Mouse (Mus musculus): Measurements from ENCODE around the gene Ddit4. TPM values are rescaled to one million over a fixed set of nuclear protein-coding genes. Genes with fewer than 3 reads are reported as not detected.
"Not testable (repeated sequence)": the region's sequence is repeated elsewhere in the genome, so short reads cannot be mapped to it uniquely, and the experiment has no call there.

The Ddit4 gene
- 47.6 and 51.6 TPM in 2 replicates for polyA plus RNA-seq (2016; fragmentation: Nextera tagmentation; extraction: Ambion mirVana)

GRCm38 (mm10) chr10:59951211-59952151 lies at the start of gene Ddit4:
Gene Ddit4, minus strand, starts transcription at chr10:59951834.
- Histone ChIP-seq H3K4me3 (peak within 1 kb of the TSS; percentile 83), H3K9me3 (no peaks in the 10 kb centered on the region), H3K36me3 (no peaks in the 10 kb centered on the region), H3K4me1 (peaks cover 39% of the 10 kb centered on the region), H3K4me2 (replicated peaks) (peak within 1 kb of the TSS; percentile 84), H3K9ac (replicated peaks) (peak within 1 kb of the TSS; percentile 92), H3K27ac (replicated peaks) (peak within 1 kb of the TSS; percentile 96), H3K27me3 (no peaks in the 10 kb centered on the region)
- ATAC-seq (ENCODE audit: low FRiP score, low read depth), result peak; percentile 97
- under 1% methylated on average over 75 of the region's 76 CpGs for WGBS

- H3K9me3 ChIP-seq, result no peaks in the 10 kb centered on the region
- H3K4me3 ChIP-seq, result no peak overlapping the region
- no peak overlapping the region for H3K27ac ChIP-seq (replicated peaks)
- no peaks in the 10 kb centered on the region for H3K27me3 ChIP-seq
- no peak for ATAC-seq (ENCODE audit: low FRiP score, low read depth)
- H3K4me1 ChIP-seq, result peaks cover 21% of the 10 kb centered on the region
- no peak overlapping the region for H3K4me2 ChIP-seq (replicated peaks)
- WGBS, result 96% methylated on average over 3 of the region's 3 CpGs
- peaks cover 33% of the 10 kb centered on the region for H3K36me3 ChIP-seq
- no peak overlapping the region for H3K9ac ChIP-seq (replicated peaks)
Observed at GRCm38 (mm10) chr10:59999057-59999456, 47.4 kb upstream of the Ddit4 start.

- H3K27me3 ChIP-seq, result no peaks in the 10 kb centered on the region
- no peak overlapping the region for H3K4me2 ChIP-seq (replicated peaks)
- no peak overlapping the region for H3K9ac ChIP-seq (replicated peaks)
- peaks cover 14% of the 10 kb centered on the region for H3K4me1 ChIP-seq
- H3K27ac ChIP-seq (replicated peaks), result no peak overlapping the region
- ATAC-seq (ENCODE audit: low FRiP score, low read depth), result no peak
- H3K4me3 ChIP-seq, result no peak overlapping the region
- WGBS, result 17% methylated on average over 7 of the region's 7 CpGs
- peaks cover 39% of the 10 kb centered on the region for H3K36me3 ChIP-seq
- no peaks in the 10 kb centered on the region for H3K9me3 ChIP-seq
Observed at GRCm38 (mm10) chr10:59997591-59997990, 46.0 kb upstream of the Ddit4 start.

- Histone ChIP-seq H3K36me3 (peaks cover 53% of the 10 kb centered on the region), H3K27ac (replicated peaks) (no peak overlapping the region), H3K4me1 (peaks cover under 1% of the 10 kb centered on the region; the same call in 1 of the 2 replicates), H3K4me2 (replicated peaks) (no peak overlapping the region), H3K9ac (replicated peaks) (no peak overlapping the region), H3K27me3 (no peaks in the 10 kb centered on the region), H3K9me3 (no peaks in the 10 kb centered on the region), H3K4me3 (no peak overlapping the region)
- 92% methylated on average over 6 of the region's 6 CpGs for WGBS
- no peak for ATAC-seq (ENCODE audit: low FRiP score, low read depth)
Observed at GRCm38 (mm10) chr10:59995889-59996288, 44.3 kb upstream of the Ddit4 start.

- H3K4me3 ChIP-seq; H3K27ac ChIP-seq (replicated peaks); H3K9me3 ChIP-seq; ATAC-seq (ENCODE audit: low FRiP score, low read depth); H3K27me3 ChIP-seq; H3K4me1 ChIP-seq; H3K4me2 ChIP-seq (replicated peaks); H3K9ac ChIP-seq (replicated peaks): not testable (repeated sequence)
- H3K36me3 ChIP-seq, result peaks cover 64% of the 10 kb centered on the region
- 81% methylated on average over 3 of the region's 3 CpGs for WGBS
Observed at GRCm38 (mm10) chr10:59993813-59994212, 42.2 kb upstream of the Ddit4 start.

GRCm38 (mm10) chr10:59992024-59992423 lies 40.4 kb upstream of the Ddit4 start:
- 93% methylated on average over 8 of the region's 8 CpGs for WGBS
- H3K4me3 ChIP-seq, result no peak overlapping the region
- no peak overlapping the region for H3K4me2 ChIP-seq (replicated peaks)
- H3K27me3 ChIP-seq, result no peaks in the 10 kb centered on the region
- H3K9me3 ChIP-seq, result no peaks in the 10 kb centered on the region
- H3K27ac ChIP-seq (replicated peaks), result no peak overlapping the region
- ATAC-seq (ENCODE audit: low FRiP score, low read depth), result no peak
- H3K4me1 ChIP-seq, result no peaks in the 10 kb centered on the region
- H3K36me3 ChIP-seq, result peaks cover 82% of the 10 kb centered on the region
- H3K9ac ChIP-seq (replicated peaks), result no peak overlapping the region

- Histone ChIP-seq H3K27ac (replicated peaks) (no peak overlapping the region), H3K4me2 (replicated peaks) (no peak overlapping the region), H3K9ac (replicated peaks) (no peak overlapping the region), H3K36me3 (peaks cover 86% of the 10 kb centered on the region), H3K9me3 (no peaks in the 10 kb centered on the region), H3K27me3 (no peaks in the 10 kb centered on the region), H3K4me1 (no peaks in the 10 kb centered on the region), H3K4me3 (no peak overlapping the region)
- WGBS, result 89% methylated on average over 9 of the region's 9 CpGs
- ATAC-seq (ENCODE audit: low FRiP score, low read depth), result no peak
Observed at GRCm38 (mm10) chr10:59991262-59991880, 39.7 kb upstream of the Ddit4 start.

GRCm38 (mm10) chr10:59990393-59990792 lies 38.8 kb upstream of the Ddit4 start:
- no peak for ATAC-seq (ENCODE audit: low FRiP score, low read depth)
- H3K4me2 ChIP-seq (replicated peaks), result no peak overlapping the region
- H3K27me3 ChIP-seq, result no peaks in the 10 kb centered on the region
- H3K27ac ChIP-seq (replicated peaks), result no peak overlapping the region
- H3K36me3 ChIP-seq, result peaks cover 86% of the 10 kb centered on the region
- no peaks in the 10 kb centered on the region for H3K4me1 ChIP-seq
- H3K9me3 ChIP-seq, result no peaks in the 10 kb centered on the region
- no peak overlapping the region for H3K4me3 ChIP-seq
- H3K9ac ChIP-seq (replicated peaks), result no peak overlapping the region
- WGBS, result 97% methylated on average over 9 of the region's 9 CpGs

GRCm38 (mm10) chr10:59988036-59988435 lies 36.4 kb upstream of the Ddit4 start:
- Histone ChIP-seq H3K4me2 (replicated peaks) (no peak overlapping the region), H3K27me3 (no peaks in the 10 kb centered on the region), H3K9ac (replicated peaks) (no peak overlapping the region), H3K36me3 (peaks cover 73% of the 10 kb centered on the region), H3K9me3 (no peaks in the 10 kb centered on the region), H3K4me1 (no peaks in the 10 kb centered on the region), H3K4me3 (no peak overlapping the region), H3K27ac (replicated peaks) (no peak overlapping the region)
- WGBS, result 90% methylated on average over 4 of the region's 4 CpGs
- ATAC-seq (ENCODE audit: low FRiP score, low read depth), result no peak

- Histone ChIP-seq H3K27me3 (no peaks in the 10 kb centered on the region), H3K9ac (replicated peaks) (no peak overlapping the region), H3K4me3 (no peak overlapping the region), H3K4me2 (replicated peaks) (no peak overlapping the region), H3K4me1 (peaks cover 20% of the 10 kb centered on the region), H3K27ac (replicated peaks) (no peak overlapping the region), H3K9me3 (no peaks in the 10 kb centered on the region), H3K36me3 (peaks cover 22% of the 10 kb centered on the region)
- ATAC-seq (ENCODE audit: low FRiP score, low read depth), result no peak
- WGBS, result 94% methylated on average over 12 of the region's 12 CpGs
Observed at GRCm38 (mm10) chr10:59982379-59982873, 30.8 kb upstream of the Ddit4 start.

GRCm38 (mm10) chr10:59981792-59982191 lies 30.2 kb upstream of the Ddit4 start:
- WGBS, result 91% methylated on average over 9 of the region's 9 CpGs
- H3K27ac ChIP-seq (replicated peaks), result no peak overlapping the region
- no peak overlapping the region for H3K4me2 ChIP-seq (replicated peaks)

GRCm38 (mm10) chr10:59981336-59981735 lies 29.7 kb upstream of the Ddit4 start:
- H3K27ac ChIP-seq (replicated peaks), result no peak overlapping the region
- WGBS, result 84% methylated on average over 4 of the region's 4 CpGs
- no peak for ATAC-seq (ENCODE audit: low FRiP score, low read depth)

More at GRCm38 (mm10) chr10:59981792-59982191, 30.2 kb upstream of the Ddit4 start:
- Histone ChIP-seq H3K36me3 (peaks cover 17% of the 10 kb centered on the region; the same call in 1 of the 2 replicates), H3K9me3 (no peaks in the 10 kb centered on the region), H3K9ac (replicated peaks) (no peak overlapping the region), H3K4me3 (no peak overlapping the region), H3K4me1 (peaks cover 20% of the 10 kb centered on the region), H3K27me3 (no peaks in the 10 kb centered on the region)
- no peak for ATAC-seq (ENCODE audit: low FRiP score, low read depth)

More at GRCm38 (mm10) chr10:59981336-59981735, 29.7 kb upstream of the Ddit4 start:
- peaks cover 13% of the 10 kb centered on the region; the same call in 1 of the 2 replicates for H3K36me3 ChIP-seq
- no peak overlapping the region for H3K4me3 ChIP-seq
- no peak overlapping the region for H3K9ac ChIP-seq (replicated peaks)
- peaks cover 20% of the 10 kb centered on the region for H3K4me1 ChIP-seq
- no peaks in the 10 kb centered on the region for H3K9me3 ChIP-seq
- H3K27me3 ChIP-seq, result no peaks in the 10 kb centered on the region
- no peak overlapping the region for H3K4me2 ChIP-seq (replicated peaks)

Data from midbrain, embryonic 12.5 days (tissue).